Mouse (Mus musculus): ENCODE measurements around the gene Mgarp.

- TF ChIP-seq ZNF384 (IDR thresholded peaks at IDR 0.05; ENCODE audit: low read depth, low read length) = peak; percentile 76; the same call in 1 of the 2 replicates
- no peak for TF ChIP-seq ZC3H11A (IDR thresholded peaks at IDR 0.05; ENCODE audit: borderline replicate concordance, low read depth, low read length)
- TF ChIP-seq HCFC1 (IDR thresholded peaks at IDR 0.05; ENCODE audit: borderline replicate concordance, insufficient read depth, low read length) = no peak
Measured at GRCm38 (mm10) chr3:51354034-51354427, 42.5 kb downstream of the Mgarp start.

Data from ES-E14 (cell line).